In the genomic region with DNA sequence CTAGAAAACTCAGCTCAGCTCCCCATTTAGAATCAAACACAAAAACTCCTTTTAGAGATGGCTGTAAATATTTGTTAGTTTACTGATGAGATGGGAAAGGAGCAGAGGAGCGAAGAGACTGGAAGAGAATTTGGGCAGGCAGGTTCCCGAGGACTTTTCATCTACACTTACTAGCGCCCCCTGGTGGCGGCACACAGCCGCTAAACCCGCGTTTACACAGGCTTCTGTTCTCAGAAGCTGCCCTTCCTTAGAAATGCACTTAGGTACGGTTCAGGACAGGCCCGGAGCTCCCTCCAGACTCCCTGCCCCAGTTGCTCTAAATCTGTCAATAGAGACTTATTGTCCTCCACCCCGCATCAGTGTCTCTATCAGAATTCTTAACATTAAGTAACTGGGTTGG, we compare ENCODE assay signal across 7 mouse cellular contexts.
DNase-seq lines count a peak whose midpoint lies in the region; ATAC-seq and TF ChIP-seq lines count a peak whose summit lies in the region.

No protein-coding gene starts in this region.

- H3K4me3 ChIP-seq in cerebellum, adult 2 months (replicated peaks; ENCODE audit: insufficient read depth, low read depth, low read length) = no peak overlapping the region
- no peak overlapping the region for H3K4me3 ChIP-seq in midbrain, postnatal 0 days (ENCODE audit: low read depth, low read length)

- no peak overlapping the region for H3K4me2 ChIP-seq in midbrain, postnatal 0 days (ENCODE audit: low read depth, low read length, poor library complexity, severe bottlenecking)

- ATAC-seq in midbrain, postnatal 0 days (ENCODE audit: low FRiP score) = no peak

- 9% methylated on average over 10 of the region's 10 CpGs for WGBS in cerebellum, adult 2 months
- 6% methylated on average over 10 of the region's 10 CpGs for WGBS in midbrain, postnatal 0 days

- no peaks in the 10 kb centered on the region for H3K36me3 ChIP-seq in midbrain, postnatal 0 days (ENCODE audit: insufficient read depth, low read length)

- H3K9me3 ChIP-seq in midbrain, postnatal 0 days (ENCODE audit: low read length) = no peaks in the 10 kb centered on the region

- peak; percentile 68 for TF ChIP-seq CTCF in cerebellum, adult 2 months (IDR thresholded peaks at IDR 0.05; ENCODE audit: borderline replicate concordance, insufficient read depth, low read depth, low read length)
- TF ChIP-seq CTCF in midbrain, postnatal 0 days (IDR thresholded peaks at IDR 0.05) = peak; percentile 83

- no peak for TF ChIP-seq POLR2A in cerebellum, adult 2 months (IDR thresholded peaks at IDR 0.05; ENCODE audit: borderline replicate concordance, insufficient read depth, low read length)

- intact Hi-C loops in left cerebral cortex, postnatal 14 days (cut with DNase I) = loop anchor here (2.0 to 5.0 kb wide), 2 partner anchors 66 to 96 kb away; no protein-coding TSS in a partner anchor

- DNase-seq in WW6 (ENCODE audit: low read depth, low spot score) = peak; percentile 58
- peak; percentile 46 to 71 for DNase-seq in cerebellum, adult 2 months
- peak; percentile 31 to 78 for DNase-seq in frontal cortex, postnatal 14 days (ENCODE audit: low spot score in 2 of 2)
- peak; percentile 56 for DNase-seq in induced T-regulatory cell, adult 2 months (ENCODE audit: low read depth)
- peak; percentile 70 to 86 for DNase-seq in left cerebral cortex, postnatal 14 days (ENCODE audit: low spot score in 2 of 2)
- peak; percentile 78 for DNase-seq in midbrain, postnatal 0 days (ENCODE audit: low spot score)
- peak; percentile 3 to 6 for DNase-seq in spleen, postnatal 36 days (ENCODE audit: low spot score in 2 of 2)

- H3K9ac ChIP-seq in midbrain, postnatal 0 days (replicated peaks; ENCODE audit: low read length, poor library complexity, severe bottlenecking) = no peak overlapping the region

- H3K27ac ChIP-seq in cerebellum, adult 2 months (ENCODE audit: insufficient read depth, low read length) = no peak overlapping the region
- H3K27ac ChIP-seq in midbrain, postnatal 0 days (ENCODE audit: low read depth, low read length) = no peak overlapping the region

- no peaks in the 10 kb centered on the region for H3K4me1 ChIP-seq in cerebellum, adult 2 months (ENCODE audit: control insufficient read depth, insufficient read depth, low read length)
- H3K4me1 ChIP-seq in midbrain, postnatal 0 days (ENCODE audit: insufficient read depth, low read length) = no peaks in the 10 kb centered on the region

- H3K27me3 ChIP-seq in cerebellum, adult 2 months (ENCODE audit: control insufficient read depth, insufficient read depth, low read length) = no peaks in the 10 kb centered on the region
- no peaks in the 10 kb centered on the region for H3K27me3 ChIP-seq in midbrain, postnatal 0 days (ENCODE audit: insufficient read depth, low read length)

Comparison
In these comparisons a context has a peak if more than half of its experiments do, and no peak if none do; other contexts are left out.
1. DNase-seq: peak in every context shown above with its lines; median percentile 78 in left cerebral cortex, postnatal 14 days; 78 in midbrain, postnatal 0 days; 58 in cerebellum, adult 2 months; 58 in WW6; 56 in induced T-regulatory cell, adult 2 months; 54 in frontal cortex, postnatal 14 days; 4 in spleen, postnatal 36 days.